In the genomic region with DNA sequence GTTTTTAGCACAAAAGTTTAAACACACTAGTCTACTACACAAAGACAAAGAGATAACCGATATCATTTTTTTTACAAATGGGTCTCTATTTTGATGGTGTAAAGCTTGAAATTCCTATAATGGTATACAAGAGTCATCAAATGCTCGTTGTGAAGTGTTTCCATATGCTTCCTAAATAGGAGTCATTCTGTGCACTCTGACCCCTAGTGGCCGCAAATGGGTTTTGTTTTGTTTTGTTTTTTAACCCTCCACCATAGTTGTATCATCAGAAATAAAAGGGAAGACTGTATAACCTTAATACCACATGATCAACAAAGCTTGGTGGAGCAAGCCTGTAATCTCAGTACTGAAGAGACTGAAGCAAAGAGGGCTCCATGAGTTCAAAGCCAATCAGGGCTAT, we compare ENCODE assay signal across 9 mouse cellular contexts. TPM values are rescaled to one million over a fixed set of nuclear protein-coding genes. Genes with fewer than 3 reads are reported as not detected.
DNase-seq lines count a peak whose midpoint lies in the region; ATAC-seq and TF ChIP-seq lines count a peak whose summit lies in the region.
"Had no signal": no experiment of that assay in that cellular context is flagged by ENCODE, and none has a peak within 500 bp of the region (broad histone marks: within the 10 kb centered on the region; RNA-seq: fewer than 3 reads in every experiment).

No protein-coding gene starts in this region.

- no peak overlapping the region for H3K9ac ChIP-seq in kidney, postnatal 0 days (ENCODE audit: low read depth, low read length)
- no peak overlapping the region for H3K9ac ChIP-seq in neural tube, embryonic 12.5 days

- H3K36me3 ChIP-seq in kidney, postnatal 0 days (ENCODE audit: insufficient read depth, low read length) = no peaks in the 10 kb centered on the region
- H3K36me3 ChIP-seq in neural tube, embryonic 12.5 days = no peaks in the 10 kb centered on the region

- TF ChIP-seq CTCF in kidney, postnatal 0 days (IDR thresholded peaks at IDR 0.05; ENCODE audit: low read depth) = peak; percentile 67

- no peaks in the 10 kb centered on the region for H3K9me3 ChIP-seq in kidney, postnatal 0 days (replicated peaks; ENCODE audit: low read length)
- H3K9me3 ChIP-seq in neural tube, embryonic 12.5 days = no peaks in the 10 kb centered on the region

- no peaks in the 10 kb centered on the region for H3K4me1 ChIP-seq in kidney, postnatal 0 days (replicated peaks; ENCODE audit: insufficient read depth, low read length)
- no peaks in the 10 kb centered on the region for H3K4me1 ChIP-seq in neural tube, embryonic 12.5 days

- H3K4me2 ChIP-seq in kidney, postnatal 0 days (ENCODE audit: low read length) = no peak overlapping the region
- no peak overlapping the region for H3K4me2 ChIP-seq in neural tube, embryonic 12.5 days (replicated peaks)

- no peaks in the 10 kb centered on the region for H3K27me3 ChIP-seq in kidney, postnatal 0 days (ENCODE audit: insufficient read depth, low read length)
- H3K27me3 ChIP-seq in neural tube, embryonic 12.5 days (replicated peaks) = no peaks in the 10 kb centered on the region

- no peak for ATAC-seq in kidney, postnatal 0 days (replicated peaks; ENCODE audit: low FRiP score, low read depth)
- ATAC-seq in neural tube, embryonic 12.5 days (ENCODE audit: low FRiP score, low read depth) = peak; percentile 25; the same call in 1 of the 2 replicates

- 43% methylated on average over 3 of the region's 3 CpGs for WGBS in kidney, postnatal 0 days
- 47% methylated on average over 3 of the region's 3 CpGs for WGBS in neural tube, embryonic 12.5 days

- no peak overlapping the region for H3K4me3 ChIP-seq in kidney, postnatal 0 days (replicated peaks; ENCODE audit: low read depth, low read length)
- no peak overlapping the region for H3K4me3 ChIP-seq in neural tube, embryonic 12.5 days

- H3K27ac ChIP-seq in kidney, postnatal 0 days = no peak overlapping the region
- H3K27ac ChIP-seq in neural tube, embryonic 12.5 days = no peak overlapping the region

- peak; percentile 35 for DNase-seq in kidney, postnatal 0 days (ENCODE audit: low spot score)
- DNase-seq in kidney, adult 9 months = no peak
- no peak for DNase-seq in neural tube, embryonic 10.5 days (ENCODE audit: extremely low spot score, low spot score)
- DNase-seq in ZHBTc4 (ENCODE audit: low read depth, low spot score) = peak; percentile 65
- peak; percentile 49 for DNase-seq in retina, embryonic 14.5 days (ENCODE audit: low spot score)
- DNase-seq in gastrocnemius, postnatal 25 days = no peak
- no peak for DNase-seq in layer of hippocampus, postnatal 25 days (ENCODE audit: extremely low spot score in 1 of 2, low spot score in 1 of 2)
- DNase-seq: cerebellum, adult 18-20 months had no signal

RNA-seq across cellular contexts. Expression of gene Aass, which starts 9.9 kb away (rescaled TPM):
- polyA plus RNA-seq in kidney, postnatal 0 days (2015; fragmentation: Nextera tagmentation; extraction: Ambion mirVana) = 1.9 and 2.4 TPM in 2 replicates
- polyA plus RNA-seq in neural tube, embryonic 12.5 days (2016; fragmentation: Nextera tagmentation; extraction: Ambion mirVana) = 0.32 and 0.81 TPM in 2 replicates
- under 1 TPM; 0.19 to 0.23 TPM for total RNA-seq in gastrocnemius, postnatal 25 days (2021)
- 1 to 10 TPM; 4.1 to 4.3 TPM for total RNA-seq in layer of hippocampus, postnatal 25 days (2021)

Comparison
In these comparisons a context has a peak if more than half of its experiments do, and no peak if none do; other contexts are left out.
1. DNase-seq: peak in kidney, postnatal 0 days (single experiment), ZHBTc4 (single experiment) and retina, embryonic 14.5 days (single experiment); none in kidney, adult 9 months (single experiment), neural tube, embryonic 10.5 days (single experiment), gastrocnemius, postnatal 25 days (single experiment) and layer of hippocampus, postnatal 25 days (0 of 2).
2. RNA of gene Aass, which starts 9.9 kb away (total RNA-seq): 4.1 to 4.3 TPM in layer of hippocampus, postnatal 25 days; 0.19 to 0.23 TPM in gastrocnemius, postnatal 25 days; every median in the first group is over 4 times any median in the second.